Mouse (Mus musculus) small intestine, adult 2 months (tissue): ENCODE data around the gene Ppp1r14b.

ENCODE experiments used
- CTCF ChIP-seq: fragments of 200-500 bp; IDR thresholded peaks from 2 replicates; pipeline ENCODE4 v1.5.1; 2012; ENCODE audit warnings: low read depth, mild to moderate bottlenecking, control low read depth, inconsistent platforms, low read length, moderate library complexity, mixed read lengths; ENCODE audit not compliant: insufficient replicate concordance, insufficient read length; ENCODE audit errors: extremely low read depth
- POLR2A ChIP-seq: fragments of 200-500 bp; IDR thresholded peaks from 2 replicates; pipeline ENCODE4 v1.6.1; 2012; ENCODE audit warnings: low read depth, mild to moderate bottlenecking, control low read depth, inconsistent platforms, low read length, moderate library complexity

- no peak for TF ChIP-seq POLR2A
- no peak for TF ChIP-seq CTCF
Observed at GRCm38 (mm10) chr19:6985951-6986708, 11.4 kb downstream of the Ppp1r14b start.
